Mouse (Mus musculus): ENCODE measurements around the gene Nr5a1.

DNA sequence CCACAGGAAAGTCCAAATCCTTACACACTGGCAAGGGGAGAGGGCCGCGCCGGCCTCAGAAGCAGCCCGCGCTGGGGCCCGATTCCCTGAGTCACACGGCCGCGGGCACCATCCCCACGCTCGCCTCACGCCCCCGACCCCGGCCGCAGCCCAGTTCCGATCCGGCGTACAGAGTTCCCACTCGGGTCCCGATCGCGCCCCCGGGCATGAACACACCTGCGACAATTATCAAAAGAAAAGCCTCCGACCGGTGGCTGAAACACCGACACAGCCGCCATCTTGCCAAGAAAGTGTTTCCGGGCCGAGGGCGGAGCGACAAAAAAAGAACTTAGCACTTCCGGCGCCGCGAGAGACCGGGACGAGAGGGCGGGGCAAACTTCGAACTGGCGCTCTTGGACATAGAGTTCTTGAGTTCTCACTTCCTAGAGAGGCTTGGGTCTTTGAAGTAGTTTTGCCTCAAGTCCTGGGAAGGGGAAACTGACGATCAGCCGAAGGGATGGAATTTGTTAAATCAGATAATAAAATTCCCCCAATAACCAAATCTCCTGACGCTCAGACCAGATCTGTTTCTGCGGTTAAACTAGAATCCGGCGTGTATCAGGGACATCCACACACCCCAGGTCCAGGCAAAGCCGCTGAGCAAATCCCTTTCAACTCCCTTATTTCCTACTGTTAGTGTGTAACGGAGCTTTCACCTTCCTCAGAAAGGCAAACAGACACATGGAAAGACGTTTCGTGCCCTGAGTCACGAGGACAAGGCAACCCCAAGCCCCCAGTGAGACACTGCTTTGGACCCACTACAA, 70.5 kb downstream of the Nr5a1 start, which contains the start of gene Psmb7:
- TF ChIP-seq CTCF (IDR thresholded peaks at IDR 0.05; ENCODE audit: insufficient read depth, low read depth, low read length) (no peak), POLR2A (IDR thresholded peaks at IDR 0.05; ENCODE audit: insufficient read depth, low read depth, low read length) (no peak)

Measured in olfactory bulb, adult 2 months (tissue).